ENCODE assay signal across 8 mouse cellular contexts in the genomic region with DNA sequence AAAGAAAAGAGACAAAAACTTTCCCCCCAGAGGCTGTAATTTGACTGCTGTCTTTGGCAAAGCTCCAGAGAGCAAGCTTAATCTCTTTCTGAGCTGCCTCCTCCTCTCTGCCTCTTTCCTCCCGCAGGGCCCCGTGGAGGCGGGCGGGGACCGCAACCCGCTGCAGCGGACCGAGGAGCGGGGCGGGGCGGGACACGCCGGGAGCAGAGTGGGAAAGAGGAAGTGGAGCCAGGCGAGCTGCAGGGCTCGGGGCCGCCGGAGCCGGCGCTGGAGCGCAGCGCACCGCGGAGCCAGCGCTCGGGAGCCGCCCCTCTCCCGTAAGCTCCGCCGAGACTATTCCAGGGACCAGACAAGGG. TPM values are rescaled to one million over a fixed set of nuclear protein-coding genes. Genes with fewer than 3 reads are reported as not detected.
A peak's percentile ranks its signal among the peaks of the same experiment; 100 is the strongest.
DNase-seq lines count a peak whose midpoint lies in the region; ATAC-seq and TF ChIP-seq lines count a peak whose summit lies in the region.

A gene (plus strand): TSS at position 217 of the 356 bp plus-strand sequence.

- TF ChIP-seq EP300 in stomach, postnatal 0 days (optimal IDR thresholded peaks at IDR 0.05): no peak

- peak within 1 kb of the TSS; percentile 94 for H3K4me2 ChIP-seq in forebrain, embryonic 11.5 days (ENCODE audit: low read depth, low read length, severe bottlenecking)
- peak within 1 kb of the TSS; percentile 99 for H3K4me2 ChIP-seq in heart, embryonic 14.5 days (ENCODE audit: low read length)
- peak within 1 kb of the TSS; percentile 70 for H3K4me2 ChIP-seq in liver, embryonic 13.5 days
- peak within 1 kb of the TSS; percentile 55 for H3K4me2 ChIP-seq in myocyte (ENCODE audit: low read depth)
- H3K4me2 ChIP-seq in stomach, postnatal 0 days (replicated peaks; ENCODE audit: low read depth): peak within 1 kb of the TSS; percentile 95

- DNase-seq in layer of hippocampus, adult 11-12 months (ENCODE audit: low spot score): peak; percentile 58
- no peak for DNase-seq in layer of hippocampus, adult 9-10 months (ENCODE audit: low spot score)
- peak; percentile 90 for DNase-seq in forebrain, embryonic 11.5 days (ENCODE audit: low spot score)
- peak; percentile 92 for DNase-seq in kidney, postnatal 14 days
- peak; percentile 17 for DNase-seq in liver, embryonic 13.5 days
- peak; percentile 88 for DNase-seq in stomach, postnatal 0 days (ENCODE audit: low spot score)

- 0 out of 2 replicates have a peak, but pooled peaks cover 2% of the 10 kb centered on the region for H3K4me1 ChIP-seq in forebrain, embryonic 11.5 days (replicated peaks; ENCODE audit: control insufficient read depth, insufficient read depth, low read length)
- peaks cover 0 to 2% of the 10 kb centered on the region in 2 experiments; a peak in 1 of 4 replicates for H3K4me1 ChIP-seq in heart, embryonic 14.5 days (ENCODE audit: control insufficient read depth in 2 of 2, insufficient read depth in 2 of 2, low read length in 2 of 2)
- H3K4me1 ChIP-seq in liver, embryonic 13.5 days (replicated peaks): 0 out of 2 replicates have a peak, but pooled peaks cover 7% of the 10 kb centered on the region
- no peaks in the 10 kb centered on the region; the same call in 1 of the 2 replicates for H3K4me1 ChIP-seq in stomach, postnatal 0 days (replicated peaks; ENCODE audit: control insufficient read depth, insufficient read depth)

- 0% methylated on average over 27 of the region's 29 CpGs for WGBS in forebrain, embryonic 11.5 days
- WGBS in heart, embryonic 14.5 days: 0% methylated on average over 15 of the region's 29 CpGs
- WGBS in liver, embryonic 13.5 days (ENCODE audit: insufficient replicate concordance): under 1% methylated on average over 29 of the region's 29 CpGs
- WGBS in stomach, postnatal 0 days: 0% methylated on average over 22 of the region's 29 CpGs

- peak within 1 kb of the TSS; percentile 65 for H3K27ac ChIP-seq in forebrain, embryonic 11.5 days (ENCODE audit: low read depth, low read length)
- peak within 1 kb of the TSS; percentile 81 to 88 for H3K27ac ChIP-seq in heart, embryonic 14.5 days (replicated peaks in 1 of 2; ENCODE audit: control insufficient read depth in 1 of 2, insufficient read depth in 1 of 2, low read depth in 2 of 2, low read length in 2 of 2)
- H3K27ac ChIP-seq in liver, embryonic 13.5 days: peak within 1 kb of the TSS; percentile 55
- peak within 1 kb of the TSS; percentile 91 for H3K27ac ChIP-seq in stomach, postnatal 0 days (replicated peaks)

- H3K4me3 ChIP-seq in forebrain, embryonic 11.5 days (ENCODE audit: low read depth, low read length): peak within 1 kb of the TSS; percentile 58
- H3K4me3 ChIP-seq in heart, embryonic 14.5 days (ENCODE audit: control insufficient read depth in 1 of 2, insufficient read depth in 1 of 2, low read depth in 1 of 2, low read length in 2 of 2): peak within 1 kb of the TSS; percentile 77 to 83
- H3K4me3 ChIP-seq in liver, embryonic 13.5 days (replicated peaks): peak within 1 kb of the TSS; percentile 57
- no peak within 1 kb of the TSS for H3K4me3 ChIP-seq in myocyte
- H3K4me3 ChIP-seq in stomach, postnatal 0 days (ENCODE audit: low read depth, low read length): peak within 1 kb of the TSS; percentile 71

- H3K27me3 ChIP-seq in forebrain, embryonic 11.5 days (ENCODE audit: control insufficient read depth, insufficient read depth, low read length): no peaks in the 10 kb centered on the region
- H3K27me3 ChIP-seq in heart, embryonic 14.5 days (ENCODE audit: control insufficient read depth, insufficient read depth, low read length): no peaks in the 10 kb centered on the region
- peaks cover 30% of the 10 kb centered on the region for H3K27me3 ChIP-seq in liver, embryonic 13.5 days
- H3K27me3 ChIP-seq in myocyte (ENCODE audit: control insufficient read depth, insufficient read depth, insufficient read length): no peaks in the 10 kb centered on the region
- no peaks in the 10 kb centered on the region for H3K27me3 ChIP-seq in stomach, postnatal 0 days (ENCODE audit: control insufficient read depth, insufficient read depth, low read length)

- no peaks in the 10 kb centered on the region for H3K9me3 ChIP-seq in forebrain, embryonic 11.5 days (ENCODE audit: control insufficient read depth, low read length)
- H3K9me3 ChIP-seq in heart, embryonic 14.5 days (ENCODE audit: control insufficient read depth, low read length): no peaks in the 10 kb centered on the region
- H3K9me3 ChIP-seq in liver, embryonic 13.5 days (replicated peaks): no peaks in the 10 kb centered on the region
- H3K9me3 ChIP-seq in stomach, postnatal 0 days (ENCODE audit: control insufficient read depth, low read length): no peaks in the 10 kb centered on the region

- no peak for TF ChIP-seq POLR2A in myocyte (IDR thresholded peaks at IDR 0.05; ENCODE audit: insufficient read length, low read depth)

- no peak within 1 kb of the TSS for H3ac ChIP-seq in myocyte (ENCODE audit: control insufficient read depth, insufficient read length)

- TF ChIP-seq CTCF in stomach, postnatal 0 days (IDR thresholded peaks at IDR 0.05; ENCODE audit: low read depth): peak; percentile 56

- no peaks in the 10 kb centered on the region for H3K36me3 ChIP-seq in forebrain, embryonic 11.5 days (ENCODE audit: control insufficient read depth, insufficient read depth, low read length)
- no peaks in the 10 kb centered on the region for H3K36me3 ChIP-seq in heart, embryonic 14.5 days (ENCODE audit: control insufficient read depth, insufficient read depth, low read length)
- no peaks in the 10 kb centered on the region for H3K36me3 ChIP-seq in liver, embryonic 13.5 days
- no peaks in the 10 kb centered on the region for H3K36me3 ChIP-seq in myocyte (ENCODE audit: control insufficient read depth, insufficient read depth)
- no peaks in the 10 kb centered on the region for H3K36me3 ChIP-seq in stomach, postnatal 0 days (ENCODE audit: control insufficient read depth, insufficient read depth, low read length)

- no peaks in the 10 kb centered on the region for H3K79me2 ChIP-seq in myocyte (ENCODE audit: control insufficient read depth, insufficient read depth)

- peak within 1 kb of the TSS; percentile 69 for H3K9ac ChIP-seq in forebrain, embryonic 11.5 days (ENCODE audit: low read length)
- peak within 1 kb of the TSS; percentile 87 for H3K9ac ChIP-seq in heart, embryonic 14.5 days (ENCODE audit: low read length)
- peak within 1 kb of the TSS; percentile 39 for H3K9ac ChIP-seq in liver, embryonic 13.5 days
- H3K9ac ChIP-seq in stomach, postnatal 0 days (ENCODE audit: low read length): peak within 1 kb of the TSS; percentile 80

- peak; percentile 91 for ATAC-seq in forebrain, embryonic 11.5 days (replicated peaks; ENCODE audit: low FRiP score)
- peak; percentile 88 for ATAC-seq in heart, embryonic 14.5 days (ENCODE audit: insufficient number of reproducible peaks, insufficient read depth, low FRiP score, low read depth)
- ATAC-seq in liver, embryonic 13.5 days (ENCODE audit: low read depth): peak; percentile 68
- ATAC-seq in stomach, postnatal 0 days (ENCODE audit: low FRiP score, low TSS enrichment): peak; percentile 97

TF ChIP-seq in myocyte, 11 proteins besides CTCF, POLR2A, EP300 and RAD21:
- TF ChIP-seq SRF (IDR thresholded peaks at IDR 0.05; ENCODE audit: control insufficient read depth, insufficient read length, low read depth): no peak
- TF ChIP-seq CEBPB (IDR thresholded peaks at IDR 0.05; ENCODE audit: insufficient read depth, poor library complexity, severe bottlenecking): no peak
- TF ChIP-seq E2F4 (IDR thresholded peaks at IDR 0.05; ENCODE audit: insufficient read depth): no peak
- TF ChIP-seq MAX (IDR thresholded peaks at IDR 0.05; ENCODE audit: low read depth): no peak
- TF ChIP-seq MYOD1 (IDR thresholded peaks at IDR 0.05; ENCODE audit: control insufficient read depth in 1 of 3, insufficient read length in 2 of 3, low read depth in 2 of 3): no peak
- no peak for TF ChIP-seq TCF3 (IDR thresholded peaks at IDR 0.05; ENCODE audit: insufficient read length, low read depth)
- no peak for TF ChIP-seq USF1 (IDR thresholded peaks at IDR 0.05; ENCODE audit: low read depth)
- TF ChIP-seq TCF12 (IDR thresholded peaks at IDR 0.05; ENCODE audit: insufficient read depth, poor library complexity, severe bottlenecking): no peak
- TF ChIP-seq MYOG (IDR thresholded peaks at IDR 0.05; ENCODE audit: control insufficient read depth in 1 of 3, insufficient read depth in 1 of 3, insufficient read length in 2 of 3, low read depth in 2 of 3): no peak
- no peak for TF ChIP-seq POLR2AphosphoS2 (IDR thresholded peaks at IDR 0.05; ENCODE audit: insufficient read length, low read depth)
- TF ChIP-seq REST (IDR thresholded peaks at IDR 0.05; ENCODE audit: insufficient read depth, insufficient read length): no peak
TF ChIP-seq in myocyte: peak in this region for 0.

RNA-seq across cellular contexts. Expression of the gene that starts here (rescaled TPM):
- polyA plus RNA-seq in forebrain, embryonic 11.5 days (2014; fragmentation: Nextera tagmentation; extraction: Ambion mirVana): 15.7 and 16.8 TPM in 2 replicates
- 7.6 and 11.7 TPM in 2 replicates for polyA plus RNA-seq in heart, embryonic 14.5 days (2014; fragmentation: Nextera tagmentation; extraction: Ambion mirVana)
- 0.99 and 2.0 TPM in 2 replicates for polyA plus RNA-seq in liver, embryonic 13.5 days (2015; fragmentation: Nextera tagmentation; extraction: Ambion mirVana)
- under 0.01 TPM for polyA plus RNA-seq in myocyte (2012; fragmentation: generic; extraction: Trizol)
- 4.7 and 4.8 TPM in 2 replicates for polyA plus RNA-seq in stomach, postnatal 0 days (2015; fragmentation: Nextera tagmentation; extraction: Ambion mirVana)
